ENCODE assay signal across 9 mouse cellular contexts in the genomic region with DNA sequence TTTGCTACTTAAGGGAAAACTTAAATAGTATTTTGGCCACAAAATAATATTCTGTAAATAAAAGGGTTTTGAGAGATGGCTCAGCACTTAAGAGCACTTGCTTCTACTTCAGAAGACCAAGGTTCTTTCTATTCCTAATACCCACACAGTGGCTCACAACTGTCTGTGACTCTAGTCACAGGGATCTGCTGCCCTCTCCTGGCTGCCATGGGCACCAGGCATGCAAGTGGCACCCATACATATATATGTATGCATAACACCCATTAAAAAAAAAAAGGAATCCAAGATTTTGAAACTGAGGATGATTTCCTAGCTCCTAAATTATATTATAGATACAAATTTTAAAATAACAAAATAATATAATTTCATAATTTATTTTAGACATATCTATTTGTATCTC. TPM values are rescaled to one million over a fixed set of nuclear protein-coding genes. Genes with fewer than 3 reads are reported as not detected.
DNase-seq lines count a peak whose midpoint lies in the region; ATAC-seq lines count a peak whose summit lies in the region.
"Had no signal": no experiment of that assay in that cellular context is flagged by ENCODE, and none has a peak within 500 bp of the region (broad histone marks: within the 10 kb centered on the region; RNA-seq: fewer than 3 reads in every experiment).

No protein-coding gene starts in this region.

- H3K4me2 ChIP-seq in hindbrain, embryonic 11.5 days (replicated peaks; ENCODE audit: low read depth, low read length), result no peak overlapping the region
- no peak overlapping the region for H3K4me2 ChIP-seq in hindbrain, embryonic 13.5 days
- H3K4me2 ChIP-seq: limb, embryonic 15.5 days had no signal

- peaks cover 7% of the 10 kb centered on the region; the same call in 1 of the 2 replicates for H3K36me3 ChIP-seq in hindbrain, embryonic 11.5 days (ENCODE audit: control insufficient read depth, insufficient read depth, low read length)
- peaks cover 61% of the 10 kb centered on the region for H3K36me3 ChIP-seq in hindbrain, embryonic 13.5 days

- no peak overlapping the region for H3K9ac ChIP-seq in hindbrain, embryonic 11.5 days (ENCODE audit: low read depth, low read length)
- no peak overlapping the region for H3K9ac ChIP-seq in hindbrain, embryonic 13.5 days
- H3K9ac ChIP-seq: limb, embryonic 15.5 days had no signal

- DNase-seq in hindbrain, embryonic 11.5 days (ENCODE audit: low spot score), result peak; percentile 45
- DNase-seq in B cell, adult 2 months, result peak; percentile 55 to 62
- DNase-seq in R1 (ENCODE audit: low read depth, low spot score) (peak; percentile 56), adipocyte (ENCODE audit: low spot score) (no peak)
- peak; percentile 25 to 43 for DNase-seq in lung, postnatal 4 days
- no peak for DNase-seq in c-Kit-positive CD71-positive TER-119-positive erythroid progenitor cells, embryonic 14.5 days (ENCODE audit: low spot score)

- H3K4me3 ChIP-seq in hindbrain, embryonic 11.5 days (ENCODE audit: low read depth, low read length), result no peak overlapping the region
- H3K4me3 ChIP-seq in hindbrain, embryonic 13.5 days, result no peak overlapping the region
- H3K4me3 ChIP-seq: limb, embryonic 15.5 days had no signal

- no peak for ATAC-seq in hindbrain, embryonic 11.5 days (ENCODE audit: low FRiP score)
- ATAC-seq in hindbrain, embryonic 13.5 days (ENCODE audit: low FRiP score), result no peak
- ATAC-seq in hematopoietic stem cell, adult 5-6 weeks (replicated peaks in 1 of 2; ENCODE audit: insufficient read depth in 1 of 2, low FRiP score in 2 of 2, low TSS enrichment in 1 of 2, low read depth in 1 of 2, poor library complexity in 2 of 2, severe bottlenecking in 2 of 2), result peak; percentile 68 to 87; a peak in 3 of 4 replicates

- no peaks in the 10 kb centered on the region for H3K27me3 ChIP-seq in hindbrain, embryonic 11.5 days (ENCODE audit: control insufficient read depth, insufficient read depth, low read length)
- H3K27me3 ChIP-seq in hindbrain, embryonic 13.5 days, result no peaks in the 10 kb centered on the region
- H3K27me3 ChIP-seq: limb, embryonic 15.5 days had no signal

- H3K9me3 ChIP-seq in hindbrain, embryonic 11.5 days (ENCODE audit: control insufficient read depth, low read length), result no peaks in the 10 kb centered on the region
- H3K9me3 ChIP-seq in hindbrain, embryonic 13.5 days, result no peaks in the 10 kb centered on the region
- H3K9me3 ChIP-seq: limb, embryonic 15.5 days had no signal

- no peaks in the 10 kb centered on the region for H3K4me1 ChIP-seq in hindbrain, embryonic 11.5 days (replicated peaks; ENCODE audit: control insufficient read depth, insufficient read depth, low read length)
- no peaks in the 10 kb centered on the region for H3K4me1 ChIP-seq in hindbrain, embryonic 13.5 days (replicated peaks)
- H3K4me1 ChIP-seq: limb, embryonic 15.5 days had no signal

- no peak overlapping the region for H3K27ac ChIP-seq in hindbrain, embryonic 11.5 days (ENCODE audit: low read depth, low read length)
- no peak overlapping the region for H3K27ac ChIP-seq in hindbrain, embryonic 13.5 days
- H3K27ac ChIP-seq: limb, embryonic 15.5 days had no signal

RNA-seq across cellular contexts. Expression of a gene that starts 10.8 kb away (rescaled TPM):
- 4.4 and 6.3 TPM in 2 replicates for polyA plus RNA-seq in hindbrain, embryonic 11.5 days (2014; fragmentation: Nextera tagmentation; extraction: Ambion mirVana)
- 3.1 and 4.2 TPM in 2 replicates for polyA plus RNA-seq in hindbrain, embryonic 13.5 days (2015; fragmentation: Nextera tagmentation; extraction: Ambion mirVana)
- 25.4 and 33.5 TPM in 2 replicates for total RNA-seq in hematopoietic stem cell, adult 5-6 weeks (2017)

RNA-seq across cellular contexts. Expression of a gene that starts 11.3 kb away (rescaled TPM):
- polyA plus RNA-seq in hindbrain, embryonic 11.5 days (2014; fragmentation: Nextera tagmentation; extraction: Ambion mirVana), result 253 TPM in 2 replicates
- 204 and 211 TPM in 2 replicates for polyA plus RNA-seq in hindbrain, embryonic 13.5 days (2015; fragmentation: Nextera tagmentation; extraction: Ambion mirVana)
- total RNA-seq in hematopoietic stem cell, adult 5-6 weeks (2017), result 216 and 342 TPM in 2 replicates

RNA-seq across cellular contexts. Expression of a gene that starts 36.1 kb away (rescaled TPM):
- not detected in 2 replicates for polyA plus RNA-seq in hindbrain, embryonic 11.5 days (2014; fragmentation: Nextera tagmentation; extraction: Ambion mirVana)
- not detected in 2 replicates for polyA plus RNA-seq in hindbrain, embryonic 13.5 days (2015; fragmentation: Nextera tagmentation; extraction: Ambion mirVana)
- not detected in 2 replicates for total RNA-seq in hematopoietic stem cell, adult 5-6 weeks (2017)
- polyA plus RNA-seq: limb, embryonic 15.5 days had no signal

Comparison
In these comparisons a context has a peak if more than half of its experiments do, and no peak if none do; other contexts are left out.
1. ATAC-seq: peak in hematopoietic stem cell, adult 5-6 weeks (2 of 2); none in hindbrain, embryonic 11.5 days (single experiment) and hindbrain, embryonic 13.5 days (single experiment).
2. DNase-seq: peak in hindbrain, embryonic 11.5 days (single experiment), B cell, adult 2 months (2 of 2), R1 (single experiment) and lung, postnatal 4 days (2 of 2); none in adipocyte (single experiment) and c-Kit-positive CD71-positive TER-119-positive erythroid progenitor cells, embryonic 14.5 days (single experiment).